Mouse (Mus musculus): ENCODE data around the gene Actr6.
A peak's percentile ranks its signal among the peaks of the same experiment; 100 is the strongest.
"Not testable (repeated sequence)": the region's sequence is repeated elsewhere in the genome, so short reads cannot be mapped to it uniquely, and the experiment has no call there.

Gene Actr6

GRCm38 (mm10) chr10:89738395-89738794 is 6.3 kb upstream of the Actr6 start:
- DNase-seq (ENCODE audit: low spot score), result no peak

- no peak for DNase-seq (ENCODE audit: low spot score)
Observed at GRCm38 (mm10) chr10:89737887-89738286, 5.8 kb upstream of the Actr6 start.

DNA sequence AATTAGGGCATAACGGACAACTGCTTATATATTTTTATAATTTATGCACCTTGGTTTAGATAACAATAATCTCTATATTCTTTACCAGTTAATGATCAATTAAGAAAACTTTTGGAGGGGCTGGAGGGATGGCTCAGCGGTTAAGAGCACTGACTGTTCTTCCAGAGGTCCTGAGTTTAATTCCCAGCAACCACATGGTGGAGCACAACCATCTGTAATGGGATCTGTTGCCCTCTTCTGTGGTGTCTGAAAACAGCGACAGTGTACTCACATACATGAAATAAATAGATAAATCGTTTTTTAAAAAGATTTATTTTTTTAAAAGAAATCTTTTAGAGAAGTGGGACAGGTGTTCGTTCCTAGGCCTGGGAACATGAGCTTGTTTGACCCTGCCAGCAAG is 5.0 kb upstream of the Actr6 start:
- DNase-seq (ENCODE audit: low spot score), result no peak

GRCm38 (mm10) chr10:89731341-89731740 is 754 bp downstream of the Actr6 start:
- no peak for DNase-seq (ENCODE audit: low spot score)

DNA sequence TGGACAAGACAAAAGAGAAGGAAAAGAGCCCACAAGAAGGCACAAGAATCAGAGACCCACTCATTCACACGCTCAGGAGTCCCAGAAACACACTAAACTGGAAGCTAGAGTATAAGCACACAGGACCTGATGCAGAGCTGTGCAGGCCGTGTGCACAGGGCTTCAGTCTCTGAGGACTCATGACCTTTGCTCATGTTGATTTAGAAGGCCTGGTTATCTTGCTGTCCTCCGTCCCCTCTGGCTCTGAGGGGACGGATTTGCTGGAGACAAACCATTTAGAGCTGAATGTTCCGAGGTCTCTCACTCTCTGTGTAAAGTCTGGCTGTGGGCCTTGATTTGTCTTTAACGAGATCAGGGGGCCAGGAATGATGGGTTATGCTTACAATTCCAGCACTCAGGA is 1.7 kb downstream of the Actr6 start:
- DNase-seq (ENCODE audit: low spot score), result no peak

DNA sequence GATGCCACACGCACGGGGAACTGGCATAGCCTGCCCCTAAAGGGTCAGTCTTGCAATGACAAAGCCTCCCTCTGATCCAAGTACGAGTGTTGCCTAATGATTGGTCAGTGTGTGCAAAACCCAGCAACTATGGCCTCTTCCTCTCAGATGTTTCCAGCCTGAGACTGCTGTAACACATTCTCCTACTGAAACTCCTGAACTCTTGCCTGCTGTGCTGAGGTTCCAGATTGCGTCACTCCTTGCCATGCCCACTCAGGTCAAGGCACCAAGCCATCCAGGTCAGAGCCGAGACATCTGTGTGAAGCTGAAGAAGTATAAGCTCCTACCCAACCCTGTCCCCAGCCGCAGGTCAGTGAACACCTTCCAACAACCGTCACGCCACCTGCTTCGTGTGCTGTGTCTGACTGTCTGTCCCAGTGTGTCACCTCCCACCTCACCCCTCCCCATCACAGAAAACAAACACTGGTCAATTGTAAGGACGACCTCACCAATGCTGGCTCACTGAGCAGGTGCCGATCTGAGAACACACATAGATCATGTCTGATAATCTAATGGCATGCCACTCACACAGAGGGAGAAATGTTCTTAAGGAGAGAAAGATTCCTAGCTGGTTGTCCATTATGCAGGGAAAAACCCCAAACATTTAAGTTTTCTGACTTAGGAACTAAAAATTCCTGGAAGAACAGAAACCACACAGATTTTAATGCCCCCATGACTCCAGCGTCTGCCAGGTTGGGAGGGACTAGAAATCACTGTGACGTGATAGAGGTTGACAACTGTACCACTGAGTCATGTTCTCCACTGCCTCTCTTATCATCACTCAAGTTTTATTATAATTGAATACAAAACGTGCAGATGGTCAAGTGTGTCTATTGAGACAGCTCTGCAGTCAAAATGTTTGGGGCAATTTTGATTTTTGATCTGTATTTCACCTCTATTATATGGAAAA is 9.6 kb downstream of the Actr6 start:
- no peak for DNase-seq (ENCODE audit: low spot score)

- DNase-seq (ENCODE audit: low spot score), result no peak
Observed at GRCm38 (mm10) chr10:89720796-89721195, 11.3 kb downstream of the Actr6 start.

- no peak for DNase-seq (ENCODE audit: low spot score)
Observed at GRCm38 (mm10) chr10:89720252-89720651, 11.8 kb downstream of the Actr6 start.

- DNase-seq (ENCODE audit: low spot score), result no peak
Observed at GRCm38 (mm10) chr10:89714910-89715309, 17.2 kb downstream of the Actr6 start.

- DNase-seq (ENCODE audit: low spot score), result no peak
Observed at GRCm38 (mm10) chr10:89708720-89709119, 23.4 kb downstream of the Actr6 start.

DNA sequence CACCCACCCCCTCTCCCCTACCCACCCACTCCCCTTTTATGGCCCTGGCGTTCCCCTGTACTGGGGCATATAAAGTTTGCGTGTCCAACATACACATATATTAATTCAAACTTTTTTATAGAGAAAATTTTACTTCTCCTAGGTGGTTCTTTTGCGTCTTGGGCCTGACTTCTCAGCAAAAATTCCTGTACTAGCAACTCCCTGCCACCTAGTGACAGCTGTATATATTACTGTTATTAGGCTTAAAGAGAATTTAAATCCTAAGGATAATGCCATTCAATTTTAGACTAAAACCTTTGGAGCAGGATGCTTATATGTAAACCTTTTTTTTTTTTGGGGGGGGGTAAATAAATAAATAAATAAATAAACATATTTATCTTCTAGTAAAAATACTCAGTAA is 24.7 kb downstream of the Actr6 start:
- DNase-seq (ENCODE audit: low spot score), result no peak

- DNase-seq (ENCODE audit: low spot score), result no peak
Observed at GRCm38 (mm10) chr10:89703042-89703441, 29.1 kb downstream of the Actr6 start.

DNA sequence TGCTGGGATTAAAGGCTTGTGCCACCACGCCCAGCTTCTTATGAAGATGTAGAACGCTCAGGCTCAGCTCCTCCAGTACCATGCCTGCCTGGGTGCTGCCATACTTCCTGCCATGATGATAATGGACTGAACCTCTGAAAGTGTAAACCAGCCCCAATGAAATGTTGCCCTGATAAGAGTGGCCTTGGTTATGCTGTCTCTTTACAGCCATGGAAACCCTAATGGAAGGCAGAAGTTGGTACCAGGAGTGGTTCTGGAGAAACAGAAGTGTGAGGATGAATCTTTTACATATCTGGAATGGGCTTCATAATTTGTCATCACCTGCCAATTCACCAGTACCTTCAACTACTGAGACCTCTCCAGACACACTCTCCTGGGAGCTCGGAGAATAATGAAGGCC is 34.1 kb downstream of the Actr6 start:
- no peak for DNase-seq (ENCODE audit: low spot score)

DNA sequence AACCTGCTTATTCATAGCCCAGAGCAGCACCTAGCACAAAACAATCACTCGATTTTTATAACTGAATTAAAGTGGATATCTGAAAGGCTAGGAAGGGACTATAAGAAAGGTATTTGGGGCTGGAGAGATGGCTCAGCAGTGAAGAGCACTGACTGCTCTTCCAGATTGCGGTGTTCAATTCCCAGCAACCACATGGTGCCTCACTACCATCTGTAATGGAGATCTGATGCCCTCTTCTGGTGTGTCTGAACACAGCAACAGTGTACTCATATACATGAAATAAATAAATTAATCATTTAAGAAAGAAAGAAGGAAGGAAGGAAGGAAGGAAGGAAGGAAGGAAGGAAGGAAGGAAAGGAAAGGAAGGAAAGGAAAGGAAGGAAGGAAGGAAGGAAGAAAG is 35.8 kb downstream of the Actr6 start:
- DNase-seq (ENCODE audit: low spot score), result not testable (repeated sequence)

DNA sequence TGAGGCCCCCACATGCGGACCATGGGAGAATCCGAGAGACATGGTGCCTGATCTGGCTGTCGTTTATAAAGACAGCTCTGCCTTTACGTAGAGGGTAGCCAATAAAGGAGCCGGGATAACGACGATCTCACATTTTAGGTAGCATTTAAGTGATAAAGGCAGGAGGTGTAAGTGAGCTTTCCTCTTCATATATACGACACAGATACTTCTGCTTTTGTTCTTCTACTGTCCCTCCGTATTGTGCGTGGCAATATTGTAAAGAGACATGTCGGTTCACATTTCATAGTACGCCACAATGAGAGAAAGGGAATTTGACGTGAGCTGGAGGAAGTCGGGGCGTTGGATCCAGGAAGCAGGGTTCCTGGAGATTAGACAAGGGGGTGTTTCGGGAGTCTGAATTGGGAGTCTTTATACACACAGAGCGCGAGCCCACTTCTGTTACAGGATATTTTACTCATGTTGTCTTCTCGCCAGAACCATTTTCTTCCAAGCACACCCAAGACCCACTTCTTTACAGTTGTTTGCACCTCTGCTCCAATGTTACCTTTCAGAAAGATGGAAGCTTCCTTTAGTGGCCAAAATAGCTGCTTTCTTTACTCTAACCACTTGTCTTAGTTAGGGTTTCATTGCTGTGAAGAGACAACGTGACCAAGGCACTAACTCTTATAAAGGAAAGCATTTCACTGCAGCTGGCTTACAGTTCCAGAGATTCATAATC is 36.7 kb downstream of the Actr6 start:
- DNase-seq (ENCODE audit: low spot score), result no peak

- no peak for DNase-seq (ENCODE audit: low spot score)
Observed at GRCm38 (mm10) chr10:89690021-89690420, 42.1 kb downstream of the Actr6 start.

DNA sequence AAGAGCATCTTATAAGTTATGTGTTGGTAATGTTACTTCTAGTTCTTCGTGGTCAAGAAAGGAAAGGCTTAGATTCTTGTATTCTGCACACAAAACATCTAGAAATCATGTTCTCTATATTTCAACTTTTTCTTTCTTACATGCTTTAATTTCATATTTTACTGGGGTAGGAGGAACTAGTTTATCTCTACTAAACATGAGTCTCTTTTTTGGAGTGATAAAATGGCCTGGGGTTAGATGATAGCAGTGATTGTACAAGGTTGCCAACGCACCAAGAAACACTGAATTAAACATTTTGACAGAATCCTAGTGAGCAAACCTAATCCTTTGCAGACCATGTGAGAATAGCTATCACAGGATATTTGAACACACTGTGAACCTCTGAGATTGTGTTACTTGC is 44.6 kb downstream of the Actr6 start:
- no peak for DNase-seq (ENCODE audit: low spot score)

DNA sequence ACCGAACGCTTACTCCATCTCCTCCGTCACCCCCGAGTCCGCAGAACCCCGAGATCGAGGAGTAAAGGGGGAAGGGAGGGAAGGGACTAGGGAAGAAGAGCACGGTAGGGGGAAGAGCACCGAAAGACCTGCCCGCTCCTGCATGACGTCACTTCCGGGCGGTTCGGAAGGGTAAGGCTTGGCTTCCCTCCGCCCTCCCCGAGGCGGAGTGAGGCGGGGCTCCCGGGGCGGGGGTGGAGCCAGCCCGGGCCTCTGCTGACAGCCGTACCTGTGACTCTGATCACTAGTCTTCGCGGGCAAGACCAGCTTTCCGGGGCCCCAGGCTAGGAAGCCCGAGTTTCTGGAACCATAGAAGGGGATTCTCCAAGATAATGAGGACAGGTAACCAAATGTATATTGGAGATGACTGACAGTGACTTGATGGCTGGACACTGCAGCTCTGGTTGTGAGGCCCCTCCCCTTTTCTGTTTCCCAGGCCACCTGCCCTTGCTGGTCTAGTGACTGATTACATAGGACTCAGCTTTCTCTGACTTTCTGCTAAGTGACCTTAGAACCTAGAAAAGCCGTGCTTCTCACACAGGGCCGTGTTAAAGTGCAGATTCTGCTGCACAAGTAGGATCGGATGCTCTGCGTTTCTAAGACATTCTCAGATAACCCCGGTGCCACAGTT is 45.8 kb downstream of the Actr6 start, which contains the start of gene Scyl2:
Gene Scyl2, minus strand, starts transcription at position 147 of the 670 bp plus-strand sequence.
- peak; percentile 89 for DNase-seq (ENCODE audit: low spot score)

DNA sequence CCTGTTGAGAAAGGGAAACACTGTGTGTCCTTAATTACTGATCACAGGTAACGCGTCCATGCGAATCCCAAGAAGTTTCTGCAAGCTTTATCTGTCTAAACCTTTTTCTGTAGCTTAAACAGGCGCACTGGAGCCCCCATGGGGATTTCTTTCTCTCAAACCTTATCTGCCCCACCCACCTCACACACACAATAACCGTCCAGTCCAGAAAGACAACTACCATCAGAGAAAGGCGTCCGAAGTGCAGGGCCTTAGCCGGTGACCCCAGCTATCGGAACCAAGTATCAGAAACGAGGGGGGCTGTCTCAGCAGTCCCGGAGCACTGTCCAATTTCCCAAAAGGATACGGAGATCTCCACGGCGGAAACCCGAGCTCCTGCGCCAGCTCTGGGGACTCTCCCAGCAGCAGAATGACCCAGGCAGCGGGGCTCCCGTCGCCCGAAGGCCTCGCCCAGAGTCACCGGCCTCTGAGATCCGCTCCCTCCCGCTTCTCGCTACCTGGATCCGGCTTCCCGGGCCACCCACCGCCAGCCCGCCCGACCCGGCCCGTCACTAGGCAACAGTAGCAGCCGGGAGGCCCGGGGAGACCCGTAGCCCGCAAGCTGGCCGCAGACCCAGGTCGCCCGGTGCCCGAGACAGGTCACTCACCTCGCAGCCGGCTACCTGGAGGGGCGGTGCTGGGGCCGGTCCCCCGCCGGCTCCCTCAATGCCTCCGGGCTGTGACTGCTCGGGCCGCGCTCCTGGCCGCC is 46.5 kb downstream of the Actr6 start:
- DNase-seq (ENCODE audit: low spot score), result no peak

DNA sequence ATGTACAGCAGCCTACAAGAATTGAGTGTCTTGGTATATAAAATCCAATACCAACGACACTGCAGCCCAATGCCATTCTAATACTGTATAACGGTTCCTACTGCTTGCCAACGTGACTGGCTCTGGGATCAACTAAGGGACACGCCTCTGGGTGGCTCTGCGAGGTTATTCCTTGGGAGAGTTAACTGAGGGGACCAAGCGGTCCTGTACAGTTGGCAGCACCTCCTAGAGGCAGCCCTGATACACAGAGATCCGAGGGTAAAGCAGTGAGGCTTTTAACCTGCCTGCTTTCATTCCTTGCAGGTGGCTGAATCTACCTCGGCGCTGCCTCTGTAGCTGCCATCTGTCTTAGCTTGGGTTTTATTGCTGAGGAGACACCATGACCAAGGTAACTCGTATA is 49.1 kb downstream of the Actr6 start:
- no peak for DNase-seq (ENCODE audit: low spot score)

GRCm38 (mm10) chr10:89682157-89682556 is 49.9 kb downstream of the Actr6 start:
- no peak for DNase-seq (ENCODE audit: low spot score)

GRCm38 (mm10) chr10:89681706-89682105 is 50.4 kb downstream of the Actr6 start:
- no peak for DNase-seq (ENCODE audit: low spot score)

Data from ovary, postnatal 14 days (tissue).